Mouse (Mus musculus) C2C12 (cell line): ENCODE measurements around the gene Klf11.

Experiments
- CTCF ChIP-seq: IDR thresholded peaks from one replicate; pipeline ENCODE4 v1.5.1; 2011; ENCODE audit not compliant: control insufficient read depth, insufficient read depth, insufficient read length
- MAX ChIP-seq: IDR thresholded peaks from one replicate; pipeline ENCODE4 v1.6.1; 2011; ENCODE audit warnings: mild to moderate bottlenecking, control low read depth

DNA sequence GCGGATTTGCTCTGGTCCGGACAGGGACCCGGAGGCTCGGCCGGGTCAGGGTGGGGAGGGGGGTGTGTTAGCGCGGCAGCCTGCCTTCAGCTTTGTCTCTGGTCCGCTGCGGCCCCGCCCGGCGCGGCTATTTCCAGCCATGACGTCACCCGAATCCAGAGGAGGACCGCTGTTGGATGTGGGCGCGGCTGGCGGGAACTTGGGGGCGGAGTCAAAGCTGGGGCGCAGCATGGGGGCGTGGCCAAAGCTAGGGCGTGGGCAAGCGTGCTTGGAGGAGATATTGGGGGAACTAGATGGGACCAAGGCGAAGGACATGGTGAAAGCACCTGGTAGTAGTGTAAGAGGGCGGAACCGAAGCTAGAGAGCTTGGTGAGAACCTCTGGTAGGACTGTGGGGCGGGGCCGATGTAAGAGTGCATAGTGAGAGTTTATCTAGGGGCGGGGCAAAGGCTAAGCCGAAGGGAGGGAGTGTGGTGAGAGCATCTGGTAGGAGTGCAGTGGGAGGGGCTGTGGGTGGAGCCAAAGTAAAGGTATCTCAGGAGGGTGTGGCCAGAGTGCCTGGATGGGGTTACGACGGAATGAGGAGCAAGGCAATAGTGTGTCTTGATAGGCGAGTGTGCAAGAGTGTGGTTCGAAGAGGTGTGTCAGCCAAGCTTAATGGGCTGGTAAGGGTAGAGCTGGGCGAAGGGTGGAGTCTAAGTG lies 718 bp downstream of the Klf11 start:
- no peak for TF ChIP-seq CTCF
- no peak for TF ChIP-seq MAX
